Mouse (Mus musculus) brain, embryonic 14.5 days (tissue): ENCODE measurements around the gene Ddo.

Experiments used
- CTCF ChIP-seq: fragments of 200-500 bp; IDR thresholded peaks from 2 replicates; pipeline ENCODE4 v1.5.1; 2012; ENCODE audit warnings: inconsistent platforms, mild to moderate bottlenecking, moderate library complexity, borderline replicate concordance; ENCODE audit not compliant: insufficient read depth, insufficient read length; ENCODE audit errors: extremely low read depth
- POLR2A ChIP-seq: fragments of 200-500 bp; IDR thresholded peaks from 2 replicates; pipeline ENCODE4 v1.6.1; 2012; ENCODE audit warnings: mild to moderate bottlenecking, inconsistent platforms, borderline replicate concordance; ENCODE audit not compliant: poor library complexity, insufficient read depth, insufficient read length, severe bottlenecking; ENCODE audit errors: extremely low read depth

DNA sequence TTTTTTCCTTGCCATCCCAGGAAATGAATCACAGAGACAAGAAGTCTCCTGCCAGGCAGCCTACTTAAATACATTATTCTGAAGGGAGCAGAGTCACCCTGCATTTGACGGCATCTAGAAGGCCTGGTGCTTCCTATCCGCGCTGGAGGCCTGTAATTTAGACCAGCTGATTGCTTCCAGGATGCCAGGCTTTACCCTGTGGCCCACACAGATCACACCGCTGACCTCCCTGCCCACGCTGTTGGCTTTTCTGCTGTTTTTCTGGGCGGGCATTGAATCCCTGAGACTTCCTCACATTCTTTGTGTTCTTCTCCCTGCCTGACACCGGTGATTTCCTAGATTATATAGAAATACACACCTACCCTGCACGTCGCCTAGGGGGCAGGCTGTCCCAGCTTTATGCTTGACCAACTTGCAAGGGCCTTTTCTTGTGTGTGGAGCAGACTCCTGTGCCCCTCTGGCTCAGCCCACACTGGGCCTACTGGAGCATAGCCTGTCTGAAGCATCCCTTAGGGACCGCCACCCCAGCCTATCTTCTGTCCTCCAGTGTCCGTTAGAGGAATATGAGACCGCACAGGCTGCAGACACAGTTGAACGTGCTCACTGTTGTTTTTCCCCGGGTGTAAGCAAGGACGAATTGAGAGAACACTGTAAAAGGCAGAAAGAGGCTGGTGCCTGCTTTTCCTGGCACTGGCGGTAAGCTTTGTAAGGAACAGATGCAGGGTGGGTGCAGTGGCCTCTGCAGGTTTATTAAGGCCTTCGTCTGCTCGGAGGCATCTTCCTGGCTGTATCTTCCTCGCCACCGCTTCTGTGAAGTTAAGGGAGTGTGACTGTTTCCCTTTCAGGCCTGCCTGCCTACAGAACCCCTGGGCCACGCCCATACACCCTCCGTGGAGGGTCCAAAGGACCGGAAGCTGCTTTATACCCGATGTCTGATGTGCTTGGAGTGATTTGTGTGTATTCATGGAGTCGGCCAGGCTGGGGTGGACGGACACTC is 9.3 kb downstream of the Ddo start:
- TF ChIP-seq POLR2A (no peak), CTCF (peak; percentile 27; the same call in 1 of the 2 replicates)
